Mouse (Mus musculus): ENCODE data around the gene Dqx1.

DNA sequence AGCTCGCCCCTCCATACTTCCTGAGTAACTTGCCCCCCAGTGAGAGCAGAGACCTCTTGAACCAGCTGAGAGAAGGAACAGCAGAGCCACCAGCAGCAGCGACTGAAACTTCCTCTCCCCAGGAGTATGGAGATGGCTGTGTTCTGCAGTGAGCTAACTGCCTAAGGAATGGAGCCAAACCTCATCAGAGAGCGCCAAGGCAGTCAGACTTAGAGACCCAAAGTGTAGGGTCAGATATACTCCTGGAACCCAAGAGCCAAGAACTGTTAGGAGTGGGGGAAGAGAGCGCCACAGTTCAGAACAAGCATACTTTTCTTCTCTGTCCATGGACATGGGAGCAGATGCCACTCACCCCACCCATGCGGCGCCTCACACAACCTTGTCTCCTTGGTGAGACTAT, 8.8 kb downstream of the Dqx1 start:
- TF ChIP-seq CTCF (IDR thresholded peaks at IDR 0.05; ENCODE audit: borderline replicate concordance, insufficient read depth, low read length) (no peak), POLR2A (IDR thresholded peaks at IDR 0.05; ENCODE audit: low read depth, low read length) (no peak)
